Mouse (Mus musculus) kidney, adult 8-10 months (tissue): ENCODE measurements at regions not wholly inside any gene's neighbourhood (a gene's known extent, or its start where the extent isn't known, plus 50 kb on each side); places are given as distances from the start of the nearest gene placed in this dataset.

ENCODE experiments used
- DNase-seq, 2 experiments: peaks; one replicate each; pipeline ENCODE4 v3.0.0; 2022

DNA sequence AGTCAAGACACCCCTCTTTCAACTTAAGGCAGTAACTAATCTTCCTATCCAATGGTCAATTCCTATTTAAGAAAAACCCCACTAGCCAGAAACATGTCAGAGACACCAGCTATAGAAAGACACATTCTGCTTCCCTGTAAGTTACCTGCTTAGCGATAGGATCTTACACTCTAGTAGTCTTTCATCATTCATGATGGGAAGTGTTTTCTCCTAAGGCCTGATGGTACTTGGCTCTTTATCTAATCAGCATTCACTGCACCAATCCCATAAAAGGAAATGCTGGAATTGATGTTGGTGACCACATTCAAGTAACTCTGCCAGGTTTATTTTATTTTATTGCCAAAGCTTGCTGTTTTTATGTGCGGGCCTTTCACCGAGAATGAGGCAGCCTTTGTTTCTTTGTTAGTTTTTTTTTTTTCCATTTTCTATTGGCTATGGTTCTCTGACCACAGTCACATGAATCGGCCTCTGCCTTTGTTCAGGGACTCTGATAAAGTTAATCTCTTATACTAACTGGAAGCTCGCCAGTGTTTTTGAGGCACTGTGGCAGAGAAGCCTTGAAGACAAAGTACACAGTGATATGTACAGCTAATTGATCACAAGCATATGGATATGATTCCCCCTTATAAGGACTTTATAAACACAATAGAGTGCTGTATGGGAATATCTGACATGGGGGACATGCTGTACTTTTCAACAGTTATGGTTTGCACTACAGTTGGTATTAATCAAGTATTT, 166.0 kb upstream of the Chrm3 start:
- DNase-seq, result no peak

DNA sequence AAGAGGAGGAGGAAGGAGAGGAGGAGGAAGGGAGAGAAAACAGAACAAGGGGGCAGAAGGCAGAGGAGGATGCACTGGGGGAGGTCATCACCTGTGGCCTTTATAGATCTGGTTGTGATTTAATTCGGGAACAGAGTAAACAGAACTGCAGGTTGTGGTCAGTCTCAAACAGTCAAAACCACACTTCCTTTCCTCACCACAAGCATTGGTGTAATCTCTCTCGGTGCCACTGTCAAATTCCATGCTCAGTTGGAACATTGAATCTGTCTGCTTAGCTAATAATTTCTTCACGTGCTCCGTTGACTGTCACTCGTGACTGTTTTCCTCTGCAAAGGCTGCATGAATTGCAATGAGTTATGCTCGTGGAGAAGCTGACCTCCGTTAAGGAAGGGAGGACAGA, 143.6 kb upstream of the Chrm3 start:
- DNase-seq, result no peak

- DNase-seq, result no peak
Measured at GRCm38 (mm10) chr13:10455323-10455722, 94.7 kb upstream of the Chrm3 start.

DNA sequence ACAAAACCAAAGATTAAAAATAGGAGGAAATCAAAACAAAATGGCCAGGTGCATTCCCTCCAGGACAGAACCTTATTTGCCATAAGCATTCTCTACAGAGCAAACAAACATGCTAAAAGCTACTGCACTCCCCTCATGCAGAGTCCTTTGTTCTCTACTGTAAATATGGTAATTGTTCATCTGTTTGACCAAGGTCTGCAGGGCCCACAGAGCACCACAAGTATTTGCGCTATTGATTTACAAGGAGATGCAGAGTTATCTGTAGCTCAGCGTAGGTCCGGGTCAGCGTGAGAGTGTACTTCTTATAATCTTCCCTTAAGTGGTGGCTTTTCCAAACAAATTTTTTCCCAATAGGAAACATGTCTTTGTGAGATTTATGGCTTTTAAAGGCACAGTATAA, 94.0 kb upstream of the Chrm3 start:
- DNase-seq, result no peak

DNA sequence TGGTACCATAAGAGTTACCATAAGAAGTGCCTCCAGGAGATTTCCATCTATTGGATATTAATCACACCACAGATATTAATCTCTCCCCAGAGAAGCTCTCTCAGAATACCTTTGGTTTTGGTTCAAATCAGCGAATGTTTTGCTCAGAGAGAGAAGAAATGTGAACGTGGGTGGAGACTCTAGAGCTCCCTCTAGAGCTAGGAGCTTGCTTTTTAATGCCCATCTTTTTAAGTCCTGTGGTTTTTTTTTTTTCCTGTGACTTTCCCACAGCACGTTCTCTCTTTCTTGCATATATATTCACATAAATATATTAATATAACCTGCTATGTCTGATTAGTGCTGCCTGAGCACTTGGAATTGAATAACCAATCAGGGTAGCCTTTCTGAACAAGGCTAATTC, 90.4 kb upstream of the Chrm3 start:
- DNase-seq, result peak; percentile 5 to 6

DNA sequence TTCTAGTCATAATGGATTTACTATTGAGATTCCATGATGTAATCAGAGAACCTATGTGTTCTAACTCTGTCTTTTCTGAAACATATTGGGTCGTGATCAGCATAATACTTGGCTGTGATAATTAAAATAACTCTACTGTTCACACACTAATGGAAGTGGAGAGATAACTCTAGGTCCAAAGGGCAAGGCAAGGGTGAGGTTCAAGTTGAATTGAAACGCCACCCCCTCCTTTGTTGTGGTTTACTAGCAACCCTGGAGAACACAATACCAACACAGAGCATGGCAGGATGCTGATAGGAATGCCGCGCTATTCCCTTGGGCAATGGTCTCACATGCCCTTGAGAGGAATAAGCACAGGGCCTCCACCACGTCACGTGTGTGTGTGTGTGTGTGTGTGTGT, 88.9 kb upstream of the Chrm3 start:
- no peak for DNase-seq

DNA sequence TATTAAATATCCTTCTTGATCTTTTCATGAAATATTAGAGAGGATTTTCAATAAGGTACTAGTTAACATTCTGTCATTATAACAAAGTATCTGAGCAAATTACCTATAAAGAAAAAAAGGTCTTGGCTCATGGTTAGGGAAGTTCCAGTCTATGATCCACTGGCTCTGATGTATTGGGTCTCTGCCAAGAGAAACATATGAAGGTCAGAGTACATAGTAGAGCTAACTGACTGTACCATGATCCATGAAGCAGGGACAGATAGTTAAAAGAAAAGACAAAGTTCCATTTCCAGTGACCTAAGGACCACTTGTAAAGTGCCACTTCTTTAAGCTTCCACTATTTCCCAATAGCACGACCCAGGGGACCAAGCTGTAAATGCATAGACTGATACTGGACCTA, 87.2 kb upstream of the Chrm3 start:
- DNase-seq, result peak in 1 of 2 experiments; percentile 17

DNA sequence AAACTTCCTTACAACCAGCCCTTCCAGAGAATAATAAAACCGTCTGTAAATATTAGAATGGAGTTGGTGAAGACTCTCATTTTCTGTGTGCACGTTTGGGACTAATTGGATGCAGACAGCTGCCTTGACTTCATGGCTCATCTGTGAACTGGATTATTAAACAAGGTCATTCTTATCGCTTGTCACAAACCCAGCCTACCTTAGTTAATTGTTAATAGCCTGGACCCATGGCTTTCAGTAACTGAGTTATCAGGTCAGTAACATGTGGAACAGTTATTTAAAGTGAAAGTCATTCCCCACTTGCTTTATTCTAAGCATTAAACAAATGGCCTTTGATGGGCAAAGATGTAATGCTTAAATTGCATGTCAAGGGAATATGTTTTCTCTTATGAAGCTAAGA, 85.0 kb upstream of the Chrm3 start:
- no peak for DNase-seq
